Mouse (Mus musculus): Measurements from ENCODE around the gene Gja1.
"Not testable (repeated sequence)": the region's sequence is repeated elsewhere in the genome, so short reads cannot be mapped to it uniquely, and the experiment has no call there.

GRCm38 (mm10) chr10:56393815-56394417 lies 16.8 kb downstream of the Gja1 start:
- not testable (repeated sequence) for TF ChIP-seq POLR2A (IDR thresholded peaks at IDR 0.05; ENCODE audit: insufficient read depth, low read depth, low read length); CTCF (IDR thresholded peaks at IDR 0.05); EP300 (IDR thresholded peaks at IDR 0.05; ENCODE audit: insufficient read depth, low read depth, low read length)
